16 mouse cellular contexts compared by ENCODE assay signal in the genomic region with DNA sequence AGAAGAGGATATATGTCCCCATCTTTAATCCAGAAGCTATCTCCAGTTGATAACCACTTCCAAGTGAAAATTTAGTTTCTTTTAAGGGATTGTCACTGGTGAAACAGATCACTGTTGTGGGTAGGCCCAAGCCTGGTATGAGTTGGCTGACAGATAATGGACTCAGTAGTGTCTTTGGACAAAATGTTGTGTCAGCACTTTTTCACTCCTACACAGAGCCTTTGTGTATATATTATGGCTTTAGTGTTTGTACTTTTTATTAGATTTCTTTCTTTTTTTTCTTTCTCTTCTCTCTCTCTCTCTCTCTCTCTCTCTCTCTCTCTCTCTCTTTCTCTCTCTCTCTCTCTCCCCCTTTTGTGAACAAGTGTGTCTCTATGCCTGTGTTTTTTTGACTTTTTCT.
"Had no signal": no experiment of that assay in that cellular context is flagged by ENCODE, and none has a peak within 500 bp of the region (broad histone marks: within the 10 kb centered on the region; RNA-seq: fewer than 3 reads in every experiment).

No protein-coding gene starts in this region.

- H3K9me3 ChIP-seq: neural tube, embryonic 13.5 days; neural tube, embryonic 15.5 days; stomach, embryonic 15.5 days had no signal

- H3K9ac ChIP-seq: neural tube, embryonic 13.5 days; neural tube, embryonic 15.5 days; stomach, embryonic 15.5 days had no signal

- DNase-seq: retina, postnatal 1 day; right cerebral cortex, adult 18-20 months; right cerebral cortex, postnatal 14 days; right cerebral cortex, postnatal 25 days; right cerebral cortex, postnatal 4 days; spleen, adult 18-20 months; thymus, adult 18-20 months; thymus, adult 2 months; thymus, postnatal 14 days; thymus, postnatal 25 days; thymus, postnatal 36 days; thymus, postnatal 4 days had no signal

- H3K4me3 ChIP-seq: neural tube, embryonic 13.5 days; neural tube, embryonic 15.5 days; stomach, embryonic 15.5 days had no signal

- H3K27me3 ChIP-seq: neural tube, embryonic 13.5 days; neural tube, embryonic 15.5 days; stomach, embryonic 15.5 days had no signal

- H3K27ac ChIP-seq: neural tube, embryonic 13.5 days; neural tube, embryonic 15.5 days; stomach, embryonic 15.5 days; stomach, postnatal 0 days had no signal

- H3K4me1 ChIP-seq: neural tube, embryonic 13.5 days; neural tube, embryonic 15.5 days; stomach, embryonic 15.5 days had no signal

- H3K36me3 ChIP-seq: neural tube, embryonic 13.5 days; neural tube, embryonic 15.5 days; stomach, embryonic 15.5 days had no signal

- H3K4me2 ChIP-seq: neural tube, embryonic 13.5 days; neural tube, embryonic 15.5 days; stomach, embryonic 15.5 days had no signal
